Comparison of ENCODE assay signal across 9 mouse cellular contexts in the genomic region with DNA sequence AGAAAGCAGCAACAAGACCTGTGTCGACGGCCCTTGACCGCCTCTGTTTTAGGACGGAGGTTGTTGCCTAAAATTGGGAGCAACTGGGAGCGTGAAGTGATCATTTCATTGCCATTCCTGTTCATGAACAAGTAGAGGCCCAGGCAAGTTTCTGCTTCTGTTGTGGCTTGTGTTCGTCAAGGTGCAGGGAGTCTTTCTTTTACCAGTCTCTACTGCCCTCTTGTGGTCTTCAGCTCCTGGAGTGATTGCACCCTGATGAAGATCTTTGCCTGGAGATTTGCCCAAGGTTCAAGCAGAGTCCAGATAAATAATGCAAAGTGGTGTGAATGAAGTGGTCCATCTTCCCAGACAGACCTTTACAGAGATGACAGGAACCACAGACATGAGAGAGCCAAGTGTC.
A peak's percentile ranks its signal among the peaks of the same experiment; 100 is the strongest.
DNase-seq lines count a peak whose midpoint lies in the region; ATAC-seq lines count a peak whose summit lies in the region.
"Had no signal": no experiment of that assay in that cellular context is flagged by ENCODE, and none has a peak within 500 bp of the region (broad histone marks: within the 10 kb centered on the region; RNA-seq: fewer than 3 reads in every experiment).

No protein-coding gene starts in this region.

- H3K36me3 ChIP-seq in midbrain, embryonic 10.5 days: no peaks in the 10 kb centered on the region
- H3K36me3 ChIP-seq in midbrain, embryonic 13.5 days: no peaks in the 10 kb centered on the region
- H3K36me3 ChIP-seq: neural tube, embryonic 12.5 days had no signal

- H3K4me1 ChIP-seq in midbrain, embryonic 10.5 days: peaks cover 18% of the 10 kb centered on the region
- H3K4me1 ChIP-seq in midbrain, embryonic 13.5 days (replicated peaks): peaks cover 14% of the 10 kb centered on the region; the same call in 1 of the 2 replicates
- H3K4me1 ChIP-seq: neural tube, embryonic 12.5 days had no signal

- no peak overlapping the region for H3K27ac ChIP-seq in midbrain, embryonic 10.5 days (replicated peaks)
- H3K27ac ChIP-seq in midbrain, embryonic 13.5 days: no peak overlapping the region
- H3K27ac ChIP-seq: neural tube, embryonic 12.5 days had no signal

- no peak overlapping the region for H3K4me2 ChIP-seq in midbrain, embryonic 13.5 days (replicated peaks)
- H3K4me2 ChIP-seq: neural tube, embryonic 12.5 days had no signal

- DNase-seq in midbrain, embryonic 10.5 days (ENCODE audit: low spot score): peak; percentile 53
- peak; percentile 58 for DNase-seq in adrenal gland, postnatal 10 days
- peak; percentile 85 for DNase-seq in embryo, embryonic 11 days
- peak; percentile 22 to 25 for DNase-seq in heart, postnatal 36 days
- DNase-seq in left cerebral cortex, postnatal 36 days (ENCODE audit: low spot score in 2 of 2): peak; percentile 37 to 48
- peak; percentile 10 for DNase-seq in ovary, postnatal 36 days (ENCODE audit: low spot score)

- no peaks in the 10 kb centered on the region for H3K9me3 ChIP-seq in midbrain, embryonic 10.5 days (replicated peaks)
- H3K9me3 ChIP-seq in midbrain, embryonic 13.5 days: no peaks in the 10 kb centered on the region
- H3K9me3 ChIP-seq: neural tube, embryonic 12.5 days had no signal

- H3K4me3 ChIP-seq in midbrain, embryonic 10.5 days: no peak overlapping the region
- H3K4me3 ChIP-seq in midbrain, embryonic 13.5 days (replicated peaks): no peak overlapping the region
- H3K4me3 ChIP-seq: neural tube, embryonic 12.5 days had no signal

- intact Hi-C loops in heart, postnatal 36 days (cut with DNase I): loop anchor here (1.0 kb wide), 1 partner anchor 130 kb away; no protein-coding TSS in a partner anchor
- intact Hi-C loops in left cerebral cortex, postnatal 36 days (cut with DNase I): no loop called here

- no peak overlapping the region for H3K9ac ChIP-seq in midbrain, embryonic 13.5 days (replicated peaks)
- H3K9ac ChIP-seq: neural tube, embryonic 12.5 days had no signal

- WGBS in midbrain, embryonic 10.5 days: 52% methylated on average over 6 of the region's 6 CpGs
- 59% methylated on average over 6 of the region's 6 CpGs for WGBS in midbrain, embryonic 13.5 days

- ATAC-seq in midbrain, embryonic 13.5 days: no peak
- no peak for ATAC-seq in megakaryocyte, adult 5-6 weeks (ENCODE audit: poor library complexity, severe bottlenecking)

- H3K27me3 ChIP-seq in midbrain, embryonic 10.5 days (ENCODE audit: low read depth, poor library complexity, severe bottlenecking): no peaks in the 10 kb centered on the region
- H3K27me3 ChIP-seq in midbrain, embryonic 13.5 days: no peaks in the 10 kb centered on the region
- H3K27me3 ChIP-seq: neural tube, embryonic 12.5 days had no signal

Comparison
In these comparisons a context has a peak if more than half of its experiments do, and no peak if none do; other contexts are left out.
1. DNase-seq: peak in every context shown above with its lines; median percentile 85 in embryo, embryonic 11 days; 58 in adrenal gland, postnatal 10 days; 53 in midbrain, embryonic 10.5 days; 42 in left cerebral cortex, postnatal 36 days; 24 in heart, postnatal 36 days; 10 in ovary, postnatal 36 days.